Mouse (Mus musculus) heart, embryonic 11.5 days (tissue): ENCODE measurements at regions not wholly inside any gene's neighbourhood (a gene's known extent, or its start where the extent isn't known, plus 50 kb on each side); places are given as distances from the start of the nearest gene placed in this dataset.

ENCODE experiments used
- ATAC-seq: fragments of 200-750 bp; cut with Nextera tagmentation; replicated peaks from 2 replicates; pipeline ENCODE4 v1.8.0; 2017; ENCODE audit warnings: moderate library complexity; ENCODE audit not compliant: insufficient number of reproducible peaks, low FRiP score, low TSS enrichment
- H3K27ac ChIP-seq: fragments of 300-500 bp; sonication (generic); 2 replicates; pipeline ENCODE4 v1.5.1; 2014; ENCODE audit warnings: mild to moderate bottlenecking, low read depth, low read length
- H3K27me3 ChIP-seq: fragments of 300-500 bp; sonication (generic); 2 replicates; pipeline ENCODE4 v1.6.1; 2014; ENCODE audit warnings: mild to moderate bottlenecking, low read length, mixed read lengths; ENCODE audit not compliant: control insufficient read depth, insufficient read depth
- H3K36me3 ChIP-seq: fragments of 300-500 bp; sonication (generic); 2 replicates; pipeline ENCODE4 v1.6.1; 2014; ENCODE audit warnings: mild to moderate bottlenecking, low read length, moderate library complexity, mixed read lengths; ENCODE audit not compliant: control insufficient read depth, insufficient read depth
- H3K4me1 ChIP-seq: fragments of 300-500 bp; sonication (generic); 2 replicates; pipeline ENCODE4 v1.6.1; 2014; ENCODE audit warnings: low read length; ENCODE audit not compliant: control insufficient read depth, insufficient read depth
- H3K4me2 ChIP-seq: fragments of 300-500 bp; sonication (generic); 2 replicates; pipeline ENCODE4 v1.6.1; 2014; ENCODE audit warnings: mild to moderate bottlenecking, moderate library complexity
- H3K4me3 ChIP-seq: fragments of 300-500 bp; sonication (generic); 2 replicates; pipeline ENCODE4 v1.5.1; 2014; ENCODE audit warnings: low read depth, low read length
- H3K9ac ChIP-seq: fragments of 300-500 bp; sonication (generic); 2 replicates; pipeline ENCODE4 v1.6.1; 2014; ENCODE audit warnings: mild to moderate bottlenecking, low read depth, low read length, moderate library complexity
- H3K9me3 ChIP-seq: fragments of 300-500 bp; sonication (generic); replicated peaks from 2 replicates; pipeline ENCODE4 v1.6.1; 2016; ENCODE audit warnings: low read length; ENCODE audit not compliant: control insufficient read depth
- WGBS: fragments of 180-500 bp; shearing (Covaris S2); extraction: QIAGEN DNeasy Blood & Tissue Kit; methylation state at CpG from one replicate; pipeline ENCODE4 v1.1.7; 2014; ENCODE audit not compliant: insufficient replicate concordance; 5-methylcytosine and 5-hydroxymethylcytosine counted together

DNA sequence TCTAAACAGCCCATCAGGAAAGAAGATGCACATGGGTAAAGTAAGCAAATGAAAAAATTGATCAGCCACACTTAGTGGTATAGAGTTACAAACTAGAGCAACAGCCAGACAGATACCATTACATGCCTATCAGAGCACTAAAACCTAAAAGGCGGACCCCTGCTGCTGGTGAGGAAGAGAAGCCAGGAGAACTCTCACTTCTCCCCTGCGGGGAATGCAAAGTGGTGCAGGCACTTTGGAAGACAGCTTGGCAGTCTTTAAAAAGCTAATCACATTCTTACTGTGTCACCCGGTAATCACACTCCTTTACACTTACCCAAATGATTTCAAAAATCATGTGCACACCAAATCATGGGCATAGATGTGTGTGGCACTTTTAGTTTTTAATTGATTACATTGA lies 204.8 kb upstream of the B3gat1 start:
- Histone ChIP-seq H3K4me3 (no peak overlapping the region), H3K9me3 (no peaks in the 10 kb centered on the region)
- WGBS: 9% methylated on average over 3 of the region's 3 CpGs

DNA sequence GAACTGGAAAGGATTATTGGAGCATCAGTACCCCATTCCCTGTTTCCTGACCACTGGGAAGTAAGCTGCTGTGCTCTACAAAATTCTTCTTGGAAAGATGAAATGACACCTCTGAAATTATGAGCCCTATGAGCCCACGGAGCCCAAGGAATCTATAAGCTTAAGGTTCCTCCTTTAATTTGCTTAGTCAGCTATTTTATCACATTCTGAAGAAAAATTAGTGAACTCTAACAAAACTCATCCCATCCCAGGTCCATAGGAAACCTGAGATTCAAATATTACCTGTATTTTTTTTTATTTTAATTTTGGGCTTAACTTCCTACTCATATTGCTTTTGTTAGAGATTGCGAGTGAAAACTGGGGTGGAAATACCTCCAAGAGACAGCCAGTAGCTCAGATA lies 194.5 kb upstream of the B3gat1 start:
- H3K9me3 ChIP-seq: no peaks in the 10 kb centered on the region
- no peak for ATAC-seq
- H3K27me3 ChIP-seq: no peaks in the 10 kb centered on the region
- WGBS: 75% methylated on average over 2 of the region's 2 CpGs
- H3K27ac ChIP-seq: no peak overlapping the region
- no peaks in the 10 kb centered on the region for H3K36me3 ChIP-seq
- no peak overlapping the region for H3K4me3 ChIP-seq
- no peak overlapping the region for H3K9ac ChIP-seq
- H3K4me1 ChIP-seq: no peaks in the 10 kb centered on the region
- no peak overlapping the region for H3K4me2 ChIP-seq

More for the DNA sequence above, 204.8 kb upstream of the B3gat1 start:
- no peak overlapping the region for H3K27ac ChIP-seq
- H3K4me2 ChIP-seq: no peak overlapping the region
- H3K4me1 ChIP-seq: no peaks in the 10 kb centered on the region
- H3K36me3 ChIP-seq: no peaks in the 10 kb centered on the region
- no peak overlapping the region for H3K9ac ChIP-seq
- no peak for ATAC-seq
- H3K27me3 ChIP-seq: no peaks in the 10 kb centered on the region

DNA sequence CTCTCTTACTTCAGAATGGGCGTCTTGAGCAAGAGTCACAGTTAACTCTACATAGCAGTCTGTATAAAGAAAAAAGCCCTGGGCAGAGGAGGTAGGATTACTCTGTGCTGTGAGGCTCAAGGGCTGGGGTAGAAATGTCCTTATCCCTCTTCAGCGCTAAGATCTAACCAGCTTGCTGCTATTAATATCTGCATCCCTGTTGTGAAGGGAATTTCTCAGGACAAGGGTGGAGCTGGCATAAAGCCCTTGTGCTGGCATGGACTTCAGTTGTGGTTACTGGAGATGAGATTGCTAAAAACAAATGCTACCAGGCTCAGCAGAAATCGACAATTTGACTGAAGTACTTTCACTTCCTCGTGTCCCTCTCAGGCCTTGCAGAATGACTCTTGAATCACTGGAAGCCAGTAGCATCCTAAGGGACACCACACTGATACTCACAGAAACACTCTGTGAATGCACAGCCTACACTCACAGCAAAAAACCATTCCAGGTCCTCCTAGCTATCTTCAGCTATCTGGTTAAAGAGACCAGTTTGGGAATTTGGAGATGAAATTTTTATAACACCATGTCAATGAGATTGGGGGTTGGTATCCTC lies 185.1 kb upstream of the B3gat1 start:
- H3K9ac ChIP-seq: no peak overlapping the region
- 42% methylated on average over 4 of the region's 4 CpGs for WGBS
- H3K4me3 ChIP-seq: no peak overlapping the region
- no peaks in the 10 kb centered on the region for H3K4me1 ChIP-seq
- H3K4me2 ChIP-seq: no peak overlapping the region
- H3K9me3 ChIP-seq: no peaks in the 10 kb centered on the region
- no peak for ATAC-seq
- no peaks in the 10 kb centered on the region for H3K27me3 ChIP-seq
- H3K27ac ChIP-seq: no peak overlapping the region
- H3K36me3 ChIP-seq: no peaks in the 10 kb centered on the region

DNA sequence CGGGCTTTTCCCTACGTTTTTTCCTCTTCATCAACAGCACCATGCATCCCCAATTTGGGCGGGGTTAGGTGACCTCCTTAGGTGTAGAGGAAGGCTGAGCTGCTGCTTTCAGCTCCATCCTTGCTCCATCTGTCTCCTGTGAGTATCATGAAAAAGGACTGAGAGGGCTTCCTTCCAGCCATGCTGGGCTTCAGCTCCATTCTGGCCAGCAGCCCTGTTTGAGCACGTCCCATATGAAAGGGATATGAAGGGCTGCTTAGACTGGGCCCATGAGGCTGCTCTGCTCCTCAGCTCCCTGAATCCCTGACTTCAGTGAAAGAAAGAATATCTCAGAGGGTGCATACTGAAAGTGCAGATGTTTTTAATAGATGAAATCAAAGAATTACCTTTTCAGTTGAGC lies 184.4 kb upstream of the B3gat1 start:
- H3K27me3 ChIP-seq: no peaks in the 10 kb centered on the region
- 70% methylated on average over 4 of the region's 4 CpGs for WGBS
- no peak overlapping the region for H3K4me2 ChIP-seq
- H3K4me1 ChIP-seq: no peaks in the 10 kb centered on the region
- no peak overlapping the region for H3K9ac ChIP-seq
- H3K27ac ChIP-seq: no peak overlapping the region
- H3K36me3 ChIP-seq: no peaks in the 10 kb centered on the region
- ATAC-seq: no peak
- H3K9me3 ChIP-seq: no peaks in the 10 kb centered on the region
- H3K4me3 ChIP-seq: no peak overlapping the region

- no peaks in the 10 kb centered on the region for H3K4me1 ChIP-seq
- no peaks in the 10 kb centered on the region for H3K36me3 ChIP-seq
- 68% methylated on average over 2 of the region's 2 CpGs for WGBS
- H3K9ac ChIP-seq: no peak overlapping the region
- no peak overlapping the region for H3K4me3 ChIP-seq
- no peak overlapping the region for H3K27ac ChIP-seq
- no peaks in the 10 kb centered on the region for H3K9me3 ChIP-seq
- no peak overlapping the region for H3K4me2 ChIP-seq
- H3K27me3 ChIP-seq: no peaks in the 10 kb centered on the region
- ATAC-seq: no peak
Observed at GRCm38 (mm10) chr9:26549551-26549950, 184.0 kb upstream of the B3gat1 start.

- no peak for ATAC-seq
- Histone ChIP-seq H3K4me2 (no peak overlapping the region), H3K9ac (no peak overlapping the region), H3K4me1 (no peaks in the 10 kb centered on the region), H3K27ac (no peak overlapping the region), H3K27me3 (no peaks in the 10 kb centered on the region), H3K9me3 (no peaks in the 10 kb centered on the region), H3K4me3 (no peak overlapping the region), H3K36me3 (no peaks in the 10 kb centered on the region)
- WGBS: 83% methylated on average over 6 of the region's 6 CpGs
Observed at GRCm38 (mm10) chr9:26575990-26576389, 157.5 kb upstream of the B3gat1 start.

DNA sequence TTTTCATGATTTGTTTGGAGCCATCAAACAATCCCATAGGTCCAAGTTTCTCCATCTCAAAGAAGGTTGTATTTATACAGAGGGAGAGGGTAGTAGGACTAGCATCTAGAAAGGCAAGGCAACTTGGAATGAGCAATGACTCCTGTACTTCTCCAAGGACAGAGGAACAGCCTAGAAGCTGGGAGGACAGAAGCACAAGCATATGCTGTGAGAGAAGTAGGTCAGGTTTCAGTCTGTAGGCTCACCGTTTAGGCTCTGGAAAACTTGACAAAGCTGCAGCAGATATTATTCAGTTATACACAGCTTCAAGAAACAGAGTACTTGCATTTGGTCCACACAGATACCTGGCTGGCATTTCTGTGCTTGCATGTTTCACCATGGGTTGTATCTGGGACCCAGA lies 131.5 kb upstream of the B3gat1 start:
- no peaks in the 10 kb centered on the region for H3K27me3 ChIP-seq
- no peak for ATAC-seq
- no peak overlapping the region for H3K4me3 ChIP-seq
- H3K36me3 ChIP-seq: no peaks in the 10 kb centered on the region
- H3K4me1 ChIP-seq: no peaks in the 10 kb centered on the region
- H3K27ac ChIP-seq: no peak overlapping the region
- WGBS: 70% methylated on average over 1 of the region's 1 CpGs
- no peak overlapping the region for H3K4me2 ChIP-seq
- no peak overlapping the region for H3K9ac ChIP-seq
- no peaks in the 10 kb centered on the region for H3K9me3 ChIP-seq

GRCm38 (mm10) chr9:26604552-26604951 lies 129.0 kb upstream of the B3gat1 start:
- Histone ChIP-seq H3K27me3 (no peaks in the 10 kb centered on the region), H3K4me1 (no peaks in the 10 kb centered on the region), H3K9ac (no peak overlapping the region), H3K36me3 (no peaks in the 10 kb centered on the region), H3K27ac (no peak overlapping the region), H3K4me3 (no peak overlapping the region), H3K9me3 (no peaks in the 10 kb centered on the region), H3K4me2 (no peak overlapping the region)
- 70% methylated on average over 3 of the region's 3 CpGs for WGBS
- no peak for ATAC-seq

DNA sequence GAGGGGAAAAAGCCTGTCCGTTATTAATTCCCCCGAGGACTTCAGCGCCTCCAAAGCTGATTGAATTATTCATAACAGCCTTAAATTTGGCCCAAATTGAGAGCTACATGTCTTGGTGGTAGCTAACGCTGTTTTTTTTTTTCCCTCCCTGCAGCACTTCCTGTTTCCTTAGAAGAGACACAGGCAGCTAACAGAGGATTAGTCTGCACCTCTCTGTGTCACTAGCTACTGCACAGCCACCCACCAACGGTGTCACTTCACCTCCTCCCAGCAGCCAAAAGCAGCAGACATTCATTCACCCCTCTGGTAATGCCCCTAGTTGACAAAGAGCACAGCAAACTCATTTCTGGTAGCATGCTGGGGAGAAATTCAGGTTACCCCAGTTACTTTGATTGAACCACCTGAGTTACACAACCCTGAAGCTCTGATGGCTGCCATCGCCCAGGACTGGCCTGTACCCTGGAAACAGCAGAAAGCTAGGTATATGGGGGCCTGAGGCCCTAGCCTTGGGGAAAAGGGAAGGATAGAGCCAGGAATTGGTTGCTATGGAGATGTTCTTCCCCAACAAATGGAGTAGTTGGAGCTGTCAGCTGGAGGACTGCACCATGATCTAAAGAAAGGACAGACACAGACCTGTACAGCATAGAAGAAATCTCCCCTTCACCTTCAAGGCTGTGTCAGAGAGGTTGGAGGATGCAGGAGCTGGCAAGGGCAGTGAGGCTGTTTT lies 121.7 kb upstream of the B3gat1 start:
- ATAC-seq: no peak
- 48% methylated on average over 6 of the region's 6 CpGs for WGBS
- no peaks in the 10 kb centered on the region for H3K27me3 ChIP-seq

More for the DNA sequence above, 121.7 kb upstream of the B3gat1 start:
- H3K9me3 ChIP-seq: no peaks in the 10 kb centered on the region
- H3K4me2 ChIP-seq: no peak overlapping the region
- H3K27ac ChIP-seq: no peak overlapping the region
- H3K9ac ChIP-seq: no peak overlapping the region
- H3K4me1 ChIP-seq: no peaks in the 10 kb centered on the region
- no peak overlapping the region for H3K4me3 ChIP-seq
- H3K36me3 ChIP-seq: no peaks in the 10 kb centered on the region
